Mouse (Mus musculus): ENCODE data around the gene Zfp512b. TPM values are rescaled to one million over a fixed set of nuclear protein-coding genes. Genes with fewer than 3 reads are reported as not detected.

Zfp512b gene
- polyA plus RNA-seq, 1 experiment from 2014 or later, result 37.8 TPM

GRCm38 (mm10) chr2:181576613-181577012 lies 16.0 kb downstream of the Zfp512b start:
- H3K27me3 ChIP-seq (ENCODE audit: insufficient read depth, low read length), result no peaks in the 10 kb centered on the region
- no peaks in the 10 kb centered on the region for H3K9me3 ChIP-seq (ENCODE audit: low read length)
- H3K4me3 ChIP-seq (ENCODE audit: low read length), result no peak overlapping the region
- no peak for ATAC-seq (ENCODE audit: low FRiP score, low TSS enrichment)
- H3K4me2 ChIP-seq (replicated peaks; ENCODE audit: low read depth, low read length), result no peak overlapping the region
- peaks cover 13% of the 10 kb centered on the region for H3K36me3 ChIP-seq (ENCODE audit: insufficient read depth, low read length)
- no peak overlapping the region for H3K27ac ChIP-seq (ENCODE audit: low read length)
- WGBS, result 84% methylated on average over 2 of the region's 2 CpGs
- H3K9ac ChIP-seq (replicated peaks; ENCODE audit: low read length), result no peak overlapping the region
- H3K4me1 ChIP-seq (ENCODE audit: insufficient read depth, low read length), result peaks cover 30% of the 10 kb centered on the region

- H3K9ac ChIP-seq (replicated peaks; ENCODE audit: low read length), result no peak overlapping the region
- H3K36me3 ChIP-seq (ENCODE audit: insufficient read depth, low read length), result peaks cover 13% of the 10 kb centered on the region
- H3K27me3 ChIP-seq (ENCODE audit: insufficient read depth, low read length), result no peaks in the 10 kb centered on the region
- H3K4me1 ChIP-seq (ENCODE audit: insufficient read depth, low read length), result peaks cover 22% of the 10 kb centered on the region
- no peak overlapping the region for H3K4me2 ChIP-seq (replicated peaks; ENCODE audit: low read depth, low read length)
- WGBS, result 91% methylated on average over 7 of the region's 7 CpGs
- no peak overlapping the region for H3K27ac ChIP-seq (ENCODE audit: low read length)
- no peak for ATAC-seq (ENCODE audit: low FRiP score, low TSS enrichment)
- H3K9me3 ChIP-seq (ENCODE audit: low read length), result no peaks in the 10 kb centered on the region
- no peak overlapping the region for H3K4me3 ChIP-seq (ENCODE audit: low read length)
Measured at GRCm38 (mm10) chr2:181574921-181575545, 17.6 kb downstream of the Zfp512b start.

GRCm38 (mm10) chr2:181573961-181574360 lies 18.6 kb downstream of the Zfp512b start:
- Histone ChIP-seq H3K27ac (ENCODE audit: low read length) (no peak overlapping the region), H3K4me3 (ENCODE audit: low read length) (no peak overlapping the region), H3K9ac (replicated peaks; ENCODE audit: low read length) (no peak overlapping the region), H3K9me3 (ENCODE audit: low read length) (no peaks in the 10 kb centered on the region), H3K36me3 (ENCODE audit: insufficient read depth, low read length) (peaks cover 13% of the 10 kb centered on the region), H3K4me2 (replicated peaks; ENCODE audit: low read depth, low read length) (no peak overlapping the region), H3K27me3 (ENCODE audit: insufficient read depth, low read length) (no peaks in the 10 kb centered on the region), H3K4me1 (ENCODE audit: insufficient read depth, low read length) (peaks cover 11% of the 10 kb centered on the region)
- no peak for ATAC-seq (ENCODE audit: low FRiP score, low TSS enrichment)
- WGBS, result 94% methylated on average over 9 of the region's 9 CpGs

GRCm38 (mm10) chr2:181572921-181573920 lies 19.4 kb downstream of the Zfp512b start:
- no peak overlapping the region for H3K27ac ChIP-seq (ENCODE audit: low read length)
- H3K4me2 ChIP-seq (replicated peaks; ENCODE audit: low read depth, low read length), result no peak overlapping the region
- ATAC-seq (ENCODE audit: low FRiP score, low TSS enrichment), result no peak
- peaks cover 8% of the 10 kb centered on the region for H3K4me1 ChIP-seq (ENCODE audit: insufficient read depth, low read length)
- H3K9ac ChIP-seq (replicated peaks; ENCODE audit: low read length), result no peak overlapping the region
- H3K36me3 ChIP-seq (ENCODE audit: insufficient read depth, low read length), result peaks cover 13% of the 10 kb centered on the region
- WGBS, result 94% methylated on average over 15 of the region's 15 CpGs
- H3K9me3 ChIP-seq (ENCODE audit: low read length), result no peaks in the 10 kb centered on the region
- H3K4me3 ChIP-seq (ENCODE audit: low read length), result no peak overlapping the region
- no peaks in the 10 kb centered on the region for H3K27me3 ChIP-seq (ENCODE audit: insufficient read depth, low read length)

GRCm38 (mm10) chr2:181571941-181572670 lies 20.5 kb downstream of the Zfp512b start:
- Histone ChIP-seq H3K27me3 (ENCODE audit: insufficient read depth, low read length) (no peaks in the 10 kb centered on the region), H3K36me3 (ENCODE audit: insufficient read depth, low read length) (peaks cover 13% of the 10 kb centered on the region), H3K9me3 (ENCODE audit: low read length) (no peaks in the 10 kb centered on the region), H3K9ac (replicated peaks; ENCODE audit: low read length) (no peak overlapping the region), H3K4me3 (ENCODE audit: low read length) (no peak overlapping the region), H3K27ac (ENCODE audit: low read length) (no peak overlapping the region), H3K4me1 (ENCODE audit: insufficient read depth, low read length) (0 out of 2 replicates have a peak, but pooled peaks cover under 1% of the 10 kb centered on the region), H3K4me2 (replicated peaks; ENCODE audit: low read depth, low read length) (no peak overlapping the region)
- 90% methylated on average over 11 of the region's 11 CpGs for WGBS
- ATAC-seq (ENCODE audit: low FRiP score, low TSS enrichment), result no peak

- no peak overlapping the region for H3K9ac ChIP-seq (replicated peaks; ENCODE audit: low read length)
- H3K4me1 ChIP-seq (ENCODE audit: insufficient read depth, low read length), result no peaks in the 10 kb centered on the region
- no peaks in the 10 kb centered on the region for H3K9me3 ChIP-seq (ENCODE audit: low read length)
- H3K4me2 ChIP-seq (replicated peaks; ENCODE audit: low read depth, low read length), result no peak overlapping the region
- no peak for ATAC-seq (ENCODE audit: low FRiP score, low TSS enrichment)
- H3K36me3 ChIP-seq (ENCODE audit: insufficient read depth, low read length), result peaks cover 13% of the 10 kb centered on the region
- no peak overlapping the region for H3K4me3 ChIP-seq (ENCODE audit: low read length)
- 61% methylated on average over 6 of the region's 6 CpGs for WGBS
- no peak overlapping the region for H3K27ac ChIP-seq (ENCODE audit: low read length)
- no peaks in the 10 kb centered on the region for H3K27me3 ChIP-seq (ENCODE audit: insufficient read depth, low read length)
Measured at GRCm38 (mm10) chr2:181570921-181571595, 21.5 kb downstream of the Zfp512b start.

GRCm38 (mm10) chr2:181570375-181570774 lies 22.2 kb downstream of the Zfp512b start:
- WGBS, result 85% methylated on average over 8 of the region's 8 CpGs
- no peaks in the 10 kb centered on the region for H3K27me3 ChIP-seq (ENCODE audit: insufficient read depth, low read length)
- H3K4me2 ChIP-seq (replicated peaks; ENCODE audit: low read depth, low read length), result no peak overlapping the region
- H3K27ac ChIP-seq (ENCODE audit: low read length), result no peak overlapping the region
- H3K4me1 ChIP-seq (ENCODE audit: insufficient read depth, low read length), result no peaks in the 10 kb centered on the region
- no peak overlapping the region for H3K9ac ChIP-seq (replicated peaks; ENCODE audit: low read length)
- no peak for ATAC-seq (ENCODE audit: low FRiP score, low TSS enrichment)
- no peaks in the 10 kb centered on the region for H3K9me3 ChIP-seq (ENCODE audit: low read length)
- peaks cover 13% of the 10 kb centered on the region for H3K36me3 ChIP-seq (ENCODE audit: insufficient read depth, low read length)
- H3K4me3 ChIP-seq (ENCODE audit: low read length), result no peak overlapping the region

- no peak overlapping the region for H3K27ac ChIP-seq (ENCODE audit: low read length)
- no peak overlapping the region for H3K4me2 ChIP-seq (replicated peaks; ENCODE audit: low read depth, low read length)
- no peaks in the 10 kb centered on the region for H3K9me3 ChIP-seq (ENCODE audit: low read length)
- no peaks in the 10 kb centered on the region for H3K4me1 ChIP-seq (ENCODE audit: insufficient read depth, low read length)
- H3K27me3 ChIP-seq (ENCODE audit: insufficient read depth, low read length), result no peaks in the 10 kb centered on the region
- H3K9ac ChIP-seq (replicated peaks; ENCODE audit: low read length), result no peak overlapping the region
- peaks cover 13% of the 10 kb centered on the region for H3K36me3 ChIP-seq (ENCODE audit: insufficient read depth, low read length)
- ATAC-seq (ENCODE audit: low FRiP score, low TSS enrichment), result no peak; the same call in 1 of the 2 replicates
- no peak overlapping the region for H3K4me3 ChIP-seq (ENCODE audit: low read length)
- 94% methylated on average over 10 of the region's 10 CpGs for WGBS
Measured at GRCm38 (mm10) chr2:181569856-181570255, 22.7 kb downstream of the Zfp512b start.

GRCm38 (mm10) chr2:181568272-181569008 lies 24.2 kb downstream of the Zfp512b start:
- Histone ChIP-seq H3K27ac (ENCODE audit: low read length) (no peak overlapping the region), H3K4me3 (ENCODE audit: low read length) (no peak overlapping the region)
- ATAC-seq (ENCODE audit: low FRiP score, low TSS enrichment), result no peak

More at GRCm38 (mm10) chr2:181568272-181569008, 24.2 kb downstream of the Zfp512b start:
- Histone ChIP-seq H3K36me3 (ENCODE audit: insufficient read depth, low read length) (peaks cover 10% of the 10 kb centered on the region), H3K9me3 (ENCODE audit: low read length) (no peaks in the 10 kb centered on the region), H3K4me2 (replicated peaks; ENCODE audit: low read depth, low read length) (no peak overlapping the region), H3K27me3 (ENCODE audit: insufficient read depth, low read length) (no peaks in the 10 kb centered on the region), H3K9ac (replicated peaks; ENCODE audit: low read length) (no peak overlapping the region), H3K4me1 (ENCODE audit: insufficient read depth, low read length) (no peaks in the 10 kb centered on the region)
- 80% methylated on average over 7 of the region's 7 CpGs for WGBS
